Mouse (Mus musculus) G1E (cell line): ENCODE measurements around the gene Tmem184a.

ENCODE experiments used
- CTCF ChIP-seq: IDR thresholded peaks from 2 replicates; pipeline ENCODE4 v1.5.1; 2012; ENCODE audit warnings: low read depth, low read length, inconsistent platforms, mixed read lengths
- GATA1 ChIP-seq: IDR thresholded peaks from 2 replicates; pipeline ENCODE4 v1.6.1; 2012; ENCODE audit warnings: borderline replicate concordance, low read length, inconsistent platforms, mixed read lengths
- TAL1 ChIP-seq: conservative IDR thresholded peaks from 2 replicates; pipeline ENCODE4 v1.6.1; 2012; ENCODE audit warnings: low read depth, low read length, inconsistent platforms, mixed read lengths

GRCm38 (mm10) chr5:139818801-139819200, 916 bp downstream of the Tmem184a start:
- TF ChIP-seq CTCF (peak; percentile 77), GATA1 (no peak), TAL1 (no peak)
